Mouse (Mus musculus): ENCODE data around the gene Eif1ad.
"Not testable (repeated sequence)": the region's sequence is repeated elsewhere in the genome, so short reads cannot be mapped to it uniquely, and the experiment has no call there.

Gene Eif1ad

DNA sequence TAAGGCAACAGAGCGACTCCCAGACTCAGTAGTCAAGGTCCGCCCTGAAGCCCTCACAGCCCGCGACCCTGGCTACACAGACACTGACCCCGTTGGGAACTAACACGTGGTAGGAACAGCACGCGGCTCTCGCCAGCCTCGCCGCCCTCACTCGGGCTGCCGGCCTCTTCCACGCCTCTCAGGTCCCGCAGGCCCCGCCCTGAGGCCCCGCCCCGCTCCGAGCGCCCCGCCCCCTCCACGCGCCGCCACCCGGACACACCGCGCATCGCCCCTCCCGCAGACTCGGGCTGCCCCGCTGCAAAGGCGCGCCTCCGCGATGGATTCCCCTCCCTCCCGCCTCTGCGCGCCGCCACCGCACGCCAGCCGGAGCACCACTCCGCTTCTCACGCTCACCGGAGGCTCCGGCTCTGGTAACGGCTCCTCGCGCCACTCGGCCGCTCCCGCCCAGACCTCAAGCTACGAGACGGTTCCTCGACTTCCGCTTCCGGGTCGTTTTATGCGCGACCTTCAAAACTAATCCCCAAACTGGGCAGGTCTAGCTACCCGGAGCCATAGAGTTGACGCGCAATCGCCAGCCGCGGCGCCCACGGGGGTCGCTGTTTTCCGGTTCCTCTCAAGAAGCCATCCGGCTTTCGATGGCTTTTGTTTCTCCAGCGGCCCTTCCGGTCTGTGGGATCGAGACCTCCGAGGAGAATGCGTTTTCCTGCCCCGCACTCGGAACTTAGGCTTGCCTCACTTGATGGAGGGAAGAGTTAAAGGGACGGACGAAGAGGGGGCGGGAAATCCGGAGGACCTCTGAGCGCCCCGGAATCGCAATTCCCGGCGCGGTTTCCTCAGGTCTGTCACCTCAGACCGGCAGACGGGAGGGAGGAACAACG is at the start of gene Eif1ad:
TSS of gene Eif1ad (plus strand) at position 567 of the 878 bp plus-strand sequence.
- peak; percentile 79 for DNase-seq (ENCODE audit: low spot score)

DNA sequence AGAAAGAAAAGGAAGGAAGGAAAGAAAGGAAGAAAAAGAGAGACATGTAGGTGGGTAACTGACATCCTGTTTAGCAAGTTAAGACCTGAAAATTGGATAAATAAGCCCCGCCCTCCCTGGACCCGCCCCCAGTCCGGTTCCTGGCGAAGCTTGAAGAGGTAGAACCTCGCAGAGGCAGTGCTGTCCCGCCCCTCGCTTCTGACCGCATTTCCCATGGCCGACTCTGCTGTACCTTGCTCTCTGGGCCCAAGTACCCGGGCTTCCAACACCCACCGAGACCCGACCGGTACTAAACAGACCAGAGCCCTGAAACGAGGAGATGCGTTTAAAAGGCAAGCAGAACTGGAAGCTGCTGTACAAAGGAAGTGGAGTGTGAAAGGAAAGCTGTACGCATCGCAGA is 42.7 kb upstream of the Eif1ad start:
- no peak for DNase-seq (ENCODE audit: low spot score)

DNA sequence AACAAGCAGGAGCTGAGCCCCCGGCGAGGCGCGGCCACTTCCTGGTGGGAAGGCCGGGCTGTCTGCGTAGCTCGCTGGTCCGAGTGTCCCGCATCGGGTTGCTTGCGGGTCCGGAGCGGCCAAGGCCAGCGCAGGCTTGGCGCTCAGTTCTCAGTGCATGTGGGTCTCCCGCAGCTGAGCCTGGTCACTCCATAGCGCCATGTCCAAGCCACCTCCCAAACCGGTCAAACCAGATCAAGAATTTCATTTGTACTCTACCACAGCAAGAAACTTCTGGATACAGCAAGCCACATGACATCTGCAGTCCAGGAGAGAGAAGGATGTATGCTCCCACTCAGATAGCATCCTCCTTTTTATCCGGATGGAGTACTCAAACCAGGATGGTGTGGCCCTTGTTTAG is 38.6 kb upstream of the Eif1ad start:
- DNase-seq (ENCODE audit: low spot score), result no peak

DNA sequence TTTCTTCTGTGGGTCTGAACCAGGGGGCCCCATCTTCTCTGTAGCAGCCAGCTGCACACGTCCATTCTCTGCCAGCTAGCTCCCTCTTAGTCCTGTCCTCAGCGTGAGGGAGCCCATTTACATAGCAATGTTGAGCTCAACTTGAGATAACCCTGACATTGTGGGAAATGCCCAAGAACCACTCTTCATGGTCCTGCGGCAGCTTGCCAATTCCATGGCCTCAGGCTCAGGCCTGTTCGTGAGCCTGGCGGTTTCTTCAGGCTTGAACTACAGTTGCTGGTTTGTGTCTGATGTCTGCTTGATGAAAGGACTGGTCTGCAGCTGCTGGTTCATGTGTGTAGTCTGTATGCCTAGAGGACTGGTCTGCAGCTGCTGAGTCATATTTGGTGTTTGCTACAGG is 31.8 kb upstream of the Eif1ad start:
- DNase-seq (ENCODE audit: low spot score), result no peak

DNA sequence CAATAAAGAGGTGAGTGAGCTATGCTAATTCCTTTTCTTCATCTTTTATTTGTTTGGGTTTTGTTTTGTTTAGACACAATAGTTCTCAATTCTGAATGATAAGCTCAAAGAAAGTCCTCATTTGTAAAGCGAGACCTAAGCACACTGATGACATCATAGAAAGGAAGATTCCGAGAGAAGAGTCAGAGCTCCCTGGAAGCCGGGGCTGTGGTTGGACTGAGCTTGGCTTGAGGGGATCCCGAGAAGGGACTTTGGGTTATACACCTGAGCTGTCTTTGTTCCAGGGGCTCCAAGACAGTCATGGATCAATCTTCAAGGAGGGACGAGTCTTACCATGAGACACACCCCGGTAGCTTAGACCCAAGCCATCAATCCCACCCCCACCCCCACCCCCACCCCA is 31.1 kb upstream of the Eif1ad start, which contains the start of gene Catsper1:
TSS of gene Catsper1 (plus strand) at position 301 of the 400 bp plus-strand sequence.
- no peak for DNase-seq (ENCODE audit: low spot score)

DNA sequence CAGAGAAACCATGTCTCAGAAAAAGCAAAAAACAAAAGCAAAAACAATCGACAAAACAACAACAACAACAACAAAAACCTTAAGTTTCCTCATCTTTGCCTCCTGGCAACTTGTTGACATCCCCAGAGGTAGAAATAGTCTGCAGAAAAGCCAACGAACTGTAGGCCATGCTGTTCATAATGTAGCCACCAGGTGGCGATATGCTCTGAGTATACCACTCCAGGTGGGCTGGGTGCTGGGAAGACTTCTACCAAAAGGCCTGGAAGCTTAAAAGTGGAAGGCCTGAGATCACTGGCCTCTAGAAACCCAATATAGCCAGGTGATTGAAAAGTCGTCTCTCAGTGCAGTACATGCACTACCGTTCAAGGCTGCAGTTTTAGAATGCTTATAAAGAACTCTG is 28.6 kb upstream of the Eif1ad start:
- peak; percentile 37 for DNase-seq (ENCODE audit: low spot score)

DNA sequence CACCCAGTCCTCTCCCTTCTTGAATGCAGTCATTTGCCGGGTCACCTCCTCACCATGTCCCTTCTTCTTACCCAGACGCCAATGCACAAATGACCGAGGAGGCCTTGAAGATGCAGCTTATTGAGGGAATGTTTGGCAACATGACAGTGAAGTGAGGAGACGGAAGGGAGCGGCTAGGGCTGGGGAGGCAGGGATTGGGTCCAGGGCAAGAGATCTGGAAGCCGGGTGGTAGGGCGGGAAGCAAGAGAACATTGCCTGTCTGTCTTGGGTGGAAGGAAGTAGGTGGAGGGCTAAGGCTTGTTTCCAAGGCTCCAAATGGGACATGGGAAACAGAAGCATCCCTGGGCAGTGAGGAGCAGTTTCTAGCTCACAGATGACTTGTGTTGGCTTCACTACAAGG is 25.2 kb upstream of the Eif1ad start:
- no peak for DNase-seq (ENCODE audit: low spot score)

DNA sequence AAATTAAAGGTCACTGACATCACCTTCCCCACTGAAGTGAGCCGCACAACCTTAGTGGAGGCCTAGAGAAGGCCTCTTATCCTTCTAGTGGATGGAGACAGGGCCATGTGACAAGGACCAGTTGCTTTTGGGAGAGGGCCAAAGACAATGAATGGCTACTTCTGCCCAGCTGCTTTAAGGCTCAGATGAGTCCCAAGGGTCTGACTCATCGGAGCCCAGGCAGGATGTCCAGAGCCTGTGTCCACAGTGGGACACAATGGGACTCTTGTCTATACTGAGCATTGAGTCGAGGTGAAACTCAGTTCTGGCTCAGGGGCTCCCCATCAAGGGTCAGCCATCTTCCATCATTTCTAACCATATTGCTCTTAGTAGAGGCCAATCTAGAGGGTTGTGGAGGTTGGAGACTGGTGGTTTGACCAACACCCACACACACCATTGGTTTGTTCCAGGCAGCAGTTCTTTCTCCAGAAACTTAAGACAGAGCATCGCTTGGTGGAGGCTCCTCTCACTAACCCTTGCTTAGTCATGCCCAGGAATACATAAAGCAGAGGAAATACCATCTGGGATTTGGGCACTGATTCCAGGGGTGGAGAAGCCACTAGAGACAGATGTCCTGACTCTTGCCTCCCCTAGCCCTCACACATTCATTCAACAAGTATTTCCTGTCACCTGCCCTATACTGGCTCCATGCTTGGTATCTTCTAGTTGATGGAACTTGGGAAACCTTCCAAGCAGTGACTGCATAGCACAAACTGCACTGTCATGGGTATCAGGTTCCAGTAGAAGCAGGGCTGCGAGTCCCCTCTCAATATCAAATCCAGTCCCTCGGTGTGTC is 21.0 kb upstream of the Eif1ad start:
- DNase-seq (ENCODE audit: low spot score), result no peak

DNA sequence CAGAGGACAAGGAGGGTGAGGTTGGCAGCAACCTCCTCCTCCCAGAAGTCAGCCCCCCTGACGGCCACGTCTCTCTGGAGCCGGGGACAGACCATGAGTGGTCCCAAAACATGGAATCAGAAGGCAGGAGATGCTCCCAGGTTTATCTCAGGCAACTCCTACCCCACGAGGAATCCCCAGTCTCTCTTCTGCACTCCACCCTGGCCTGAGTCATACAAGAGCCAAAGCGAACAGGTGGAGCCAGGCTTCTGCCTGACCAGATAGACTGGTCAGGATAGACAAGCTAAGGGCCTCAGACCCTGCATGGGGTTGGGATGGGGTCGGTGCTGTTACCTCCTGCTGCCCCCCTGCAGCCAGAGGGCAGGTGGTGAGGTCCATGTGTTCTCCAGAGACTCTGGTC is 18.5 kb upstream of the Eif1ad start:
- DNase-seq (ENCODE audit: low spot score), result no peak

DNA sequence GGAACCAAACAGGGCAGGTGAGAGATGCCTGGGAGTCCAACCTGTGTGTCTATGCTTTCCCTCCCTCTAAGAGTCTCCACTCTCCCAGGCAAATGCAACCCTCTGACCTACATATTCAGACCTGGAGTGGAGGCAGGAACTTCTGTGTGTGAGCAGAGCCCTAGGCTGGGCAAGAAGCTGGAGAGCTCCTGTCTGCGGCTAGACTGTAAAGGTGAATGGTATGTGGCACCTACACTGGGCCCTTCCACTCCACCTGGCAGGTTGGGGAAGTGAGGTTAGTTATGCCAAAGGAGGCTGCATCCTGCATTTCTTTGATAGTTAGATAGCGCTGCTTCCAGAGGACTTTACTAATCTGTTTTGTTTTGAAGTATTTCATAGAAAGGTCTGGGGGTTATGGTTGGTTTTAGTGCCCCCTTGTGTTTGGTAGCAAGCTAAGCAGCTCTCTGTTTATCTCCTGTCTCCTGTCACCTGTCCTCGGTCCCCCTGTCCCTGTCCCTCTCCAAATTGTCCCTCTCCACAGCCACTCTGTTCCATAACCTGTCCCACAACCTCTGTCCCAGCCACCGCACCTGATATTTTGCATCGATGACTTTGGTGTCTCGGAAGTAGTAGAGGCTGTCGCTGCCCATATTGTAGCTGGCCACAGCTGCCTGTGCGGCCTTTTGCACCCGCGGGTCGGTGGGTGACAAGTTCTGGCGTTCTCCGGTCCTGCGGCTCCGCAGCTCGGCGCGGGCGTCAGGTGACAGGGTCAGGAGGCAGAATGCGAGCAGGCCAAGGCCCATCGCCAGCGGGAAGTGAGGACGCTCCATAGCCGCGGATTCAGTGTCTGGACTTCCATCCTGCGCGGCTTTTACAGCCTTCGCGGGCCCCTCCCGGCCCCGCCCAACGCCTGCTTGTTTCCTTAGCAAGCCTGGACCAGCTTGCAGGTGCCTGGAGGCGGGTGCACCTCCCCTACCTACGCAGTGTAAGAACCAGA is 17.7 kb upstream of the Eif1ad start:
- DNase-seq (ENCODE audit: low spot score), result no peak

DNA sequence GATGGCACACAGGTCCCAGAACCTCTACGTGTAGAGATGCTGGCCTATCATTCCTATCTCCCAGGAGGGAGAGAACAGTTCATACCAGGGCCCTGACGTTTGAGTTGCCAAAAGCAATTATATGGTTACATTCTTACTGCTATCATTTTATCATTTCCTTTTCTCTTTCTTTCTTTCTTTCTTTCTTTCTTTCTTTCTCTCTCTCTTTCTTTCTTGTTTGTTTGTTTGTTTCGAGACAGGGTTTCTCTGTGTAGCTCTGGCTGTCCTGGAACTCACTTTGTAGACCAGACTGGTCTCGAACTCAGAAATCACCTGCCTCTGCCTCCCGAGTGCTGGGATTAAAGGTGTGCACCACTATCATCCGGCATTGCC is 17.1 kb upstream of the Eif1ad start, which contains the start of gene Cst6:
TSS of gene Cst6 (minus strand) at position 73 of the 372 bp plus-strand sequence.
- DNase-seq (ENCODE audit: low spot score), result not testable (repeated sequence)

DNA sequence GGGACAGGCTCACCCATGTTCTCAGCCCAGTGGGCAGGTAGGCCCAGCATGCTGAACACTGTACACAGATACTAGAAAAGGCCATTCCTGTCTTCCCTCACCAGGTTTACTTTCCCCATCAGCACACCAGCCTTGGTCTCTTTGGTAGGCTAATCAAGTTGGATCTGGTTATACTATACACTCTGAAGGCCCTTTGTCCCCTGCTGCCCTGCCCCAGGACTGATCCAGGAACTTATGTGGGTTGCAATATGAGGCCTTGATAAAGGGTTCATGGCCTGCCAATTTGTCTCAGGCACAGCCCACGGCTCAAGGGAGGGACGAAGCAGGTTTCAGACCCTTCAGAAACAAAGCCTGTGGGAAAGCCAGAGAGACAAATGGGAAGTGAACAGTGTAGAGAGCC is 12.9 kb upstream of the Eif1ad start:
- no peak for DNase-seq (ENCODE audit: low spot score)

DNA sequence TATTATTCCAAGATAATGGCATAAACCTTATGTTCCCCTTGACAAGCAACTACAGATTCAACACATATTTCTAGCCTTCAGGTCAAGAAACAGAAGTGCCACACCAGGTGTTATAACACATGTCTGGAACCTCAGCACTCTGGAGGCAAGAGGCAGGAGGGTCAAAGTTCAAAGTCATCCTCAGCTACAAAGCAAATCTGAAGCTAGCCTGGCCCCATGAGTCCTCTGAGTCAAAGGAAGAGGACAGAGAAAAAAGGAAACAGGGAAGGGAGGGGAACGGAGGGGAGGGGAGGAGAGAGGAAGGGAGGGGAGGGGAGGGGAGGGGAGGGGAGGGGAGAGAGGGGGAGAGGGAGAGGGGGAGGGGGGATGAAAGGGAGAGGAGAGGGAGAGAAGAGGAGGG is 10.5 kb upstream of the Eif1ad start:
- DNase-seq (ENCODE audit: low spot score), result no peak

DNA sequence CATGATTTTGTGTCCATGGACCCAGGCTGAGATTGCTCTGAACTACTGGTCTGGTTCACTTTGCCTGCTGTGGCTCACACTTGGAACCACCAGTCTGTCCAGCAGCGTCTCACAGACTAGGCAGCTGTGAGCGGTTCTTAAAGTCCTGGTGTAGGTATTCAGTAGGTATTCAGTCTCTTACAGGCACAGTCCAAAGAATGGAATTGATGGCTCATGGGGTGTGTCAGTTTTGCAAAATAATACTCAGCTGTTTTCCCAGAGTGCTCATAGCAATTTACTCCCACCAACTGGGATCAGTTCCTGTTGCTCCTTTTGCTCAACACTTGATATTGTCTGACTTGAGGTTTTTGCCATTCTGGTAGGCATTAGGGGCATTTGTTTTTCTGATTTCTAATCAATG is 4.4 kb upstream of the Eif1ad start:
- no peak for DNase-seq (ENCODE audit: low spot score)

DNA sequence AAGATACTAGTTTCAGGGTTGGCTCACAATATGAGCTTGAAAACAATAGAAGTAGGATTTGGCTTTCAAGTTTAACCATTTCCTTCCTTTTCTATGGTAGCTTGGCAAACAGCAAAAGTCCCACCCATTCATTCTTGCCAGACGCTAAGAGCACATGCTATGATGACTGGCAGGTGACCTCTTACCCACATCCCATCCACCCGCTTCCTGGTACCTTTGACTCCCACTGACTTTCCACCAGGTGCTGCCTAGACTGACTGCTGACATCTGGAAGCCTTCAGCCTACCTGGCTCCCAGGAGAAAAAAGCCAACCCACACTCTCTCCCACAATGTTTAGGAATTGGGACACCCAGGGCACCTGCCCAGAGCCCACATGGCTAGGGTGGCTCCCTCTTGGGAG is 2.4 kb upstream of the Eif1ad start:
- no peak for DNase-seq (ENCODE audit: low spot score)

DNA sequence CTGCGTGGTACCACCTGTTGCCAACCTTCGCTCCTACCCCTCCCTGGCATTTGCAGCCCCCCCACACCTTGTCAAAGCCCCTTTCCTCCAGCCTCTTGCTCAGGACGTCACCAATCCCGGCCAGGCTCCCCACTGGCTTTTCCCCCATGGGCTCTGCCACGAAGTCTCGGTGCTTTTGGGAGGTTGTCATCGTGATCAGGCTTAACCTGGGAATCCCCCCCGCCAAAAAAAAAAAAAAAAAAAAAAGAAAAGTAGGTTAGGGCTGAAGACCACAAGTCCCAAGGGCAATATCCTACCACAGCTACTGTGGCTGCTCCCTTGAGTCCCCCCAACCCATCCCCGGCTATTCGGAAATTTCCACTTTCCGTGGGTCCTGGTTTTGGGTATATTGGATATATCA is 790 bp upstream of the Eif1ad start:
- DNase-seq (ENCODE audit: low spot score), result no peak

DNA sequence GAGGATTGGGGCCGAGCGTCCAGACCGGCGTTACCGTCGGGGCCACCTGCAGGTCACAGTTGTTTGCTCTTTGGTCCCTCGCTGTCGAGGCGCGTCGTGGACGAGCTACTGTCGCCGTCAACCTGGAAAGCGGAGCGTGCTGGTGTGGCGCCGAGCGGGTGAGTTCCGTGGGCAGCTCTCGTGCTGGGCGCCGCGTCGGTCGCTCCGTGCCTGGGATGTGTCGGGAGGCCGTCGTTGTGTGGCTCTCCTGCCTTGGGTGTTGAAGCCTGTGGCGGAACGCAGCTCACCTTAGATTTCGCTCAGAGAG is 465 bp downstream of the Eif1ad start, which contains the start of gene Banf1:
TSS of gene Banf1 (minus strand) at position 116 of the 307 bp plus-strand sequence.
- no peak for DNase-seq (ENCODE audit: low spot score)

DNA sequence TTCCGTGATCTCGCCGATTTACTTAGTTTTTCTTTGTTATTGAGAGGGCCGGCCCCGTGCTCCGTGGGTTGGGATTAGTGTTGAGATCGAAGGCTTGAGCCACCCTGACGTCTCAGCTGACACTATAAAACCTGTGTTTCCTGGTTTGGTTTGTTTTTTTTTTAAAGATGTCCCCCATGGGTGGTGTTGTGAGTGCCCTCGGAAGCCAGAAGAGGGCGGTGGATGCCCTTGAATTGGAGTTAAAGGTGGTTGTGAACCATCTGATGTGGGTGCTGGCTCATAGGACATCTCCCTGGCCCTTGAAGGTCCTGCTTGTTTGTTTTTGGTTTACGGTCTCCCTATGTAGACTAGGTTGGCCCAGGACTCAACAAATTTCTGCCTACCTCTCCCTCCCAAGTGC is 914 bp downstream of the Eif1ad start:
- no peak for DNase-seq (ENCODE audit: low spot score)

DNA sequence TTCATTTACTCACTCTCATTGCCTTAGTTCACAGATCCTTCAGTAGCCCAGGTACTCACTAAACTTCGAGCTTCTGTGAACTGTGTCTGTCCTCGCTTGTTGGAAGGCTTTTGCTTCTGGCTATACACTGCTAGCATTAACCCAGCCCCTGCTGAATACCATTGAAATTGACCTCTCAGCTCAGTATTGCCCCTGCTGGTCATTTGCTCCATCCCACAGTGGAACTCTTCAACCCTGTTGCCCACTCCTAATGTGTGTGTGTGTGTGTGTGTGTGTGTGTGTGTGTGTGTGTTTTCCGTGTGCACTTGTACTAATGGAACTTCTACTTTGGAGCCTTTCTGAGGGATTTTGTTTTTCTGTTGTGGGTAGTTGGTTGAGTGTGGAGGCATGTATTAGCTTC is 4.4 kb downstream of the Eif1ad start:
- DNase-seq (ENCODE audit: low spot score), result no peak

DNA sequence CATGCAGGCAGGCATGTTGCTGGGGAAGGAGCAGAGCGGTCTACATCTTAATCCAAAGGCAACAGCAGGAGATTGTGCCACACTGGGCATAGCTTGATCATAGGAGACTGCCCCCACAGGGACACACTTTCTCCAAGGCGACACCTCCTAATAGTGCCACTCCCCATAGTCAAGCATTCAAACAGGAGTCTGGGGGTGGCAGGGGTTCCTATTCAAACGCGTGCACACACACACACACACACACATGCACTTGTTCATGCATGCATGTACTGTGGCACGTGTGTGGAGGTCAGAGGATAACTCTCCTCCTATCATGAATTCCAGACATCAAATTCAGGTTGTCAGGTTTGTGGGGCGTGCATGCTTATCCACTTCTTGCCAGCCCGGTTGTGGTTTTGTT is 6.2 kb downstream of the Eif1ad start:
- DNase-seq (ENCODE audit: low spot score), result no peak

DNA sequence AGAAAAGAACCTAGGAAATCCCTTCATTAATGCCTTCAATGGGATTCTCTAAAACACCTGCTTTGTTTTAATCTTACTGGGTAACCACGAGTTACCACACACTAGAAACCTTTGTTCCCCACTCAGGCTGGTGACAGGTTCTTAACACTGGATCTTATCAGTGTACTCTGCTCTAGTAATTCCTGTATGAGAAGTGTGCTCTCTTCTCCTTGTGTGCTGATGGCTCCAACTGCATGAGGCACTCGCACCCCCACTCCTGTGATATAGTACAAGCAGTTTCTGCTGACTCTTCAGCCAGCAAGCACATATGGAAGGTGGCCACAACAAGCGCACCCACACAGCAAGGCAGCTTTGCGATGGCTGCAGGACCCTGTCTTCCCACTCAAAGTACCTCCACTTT is 7.6 kb downstream of the Eif1ad start:
- no peak for DNase-seq (ENCODE audit: low spot score)

DNA sequence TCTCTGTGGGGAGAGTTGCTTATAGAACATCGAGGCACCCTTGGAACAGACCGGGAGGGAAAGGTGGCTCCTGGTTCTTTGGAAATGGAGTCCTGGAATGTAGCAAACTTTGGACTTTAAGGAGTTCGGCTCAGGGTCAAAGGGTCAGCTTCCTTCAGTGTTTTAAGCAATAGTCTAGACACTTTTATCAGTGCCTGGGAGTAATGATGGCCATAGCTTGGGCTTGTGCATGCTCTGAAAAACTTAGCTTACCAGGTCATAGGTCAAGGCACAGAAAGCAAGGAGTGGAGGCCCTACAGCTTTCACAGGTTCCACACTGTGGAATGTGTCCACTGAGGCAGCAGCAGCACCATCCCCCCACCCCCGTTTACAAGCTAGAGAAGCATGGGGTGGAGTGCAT is 8.2 kb downstream of the Eif1ad start:
- DNase-seq (ENCODE audit: low spot score), result no peak
